Mouse (Mus musculus) ovary, postnatal 14 days (tissue): Measurements from ENCODE around the gene Esr1.

Experiments used
- DNase-seq: peaks from one replicate; pipeline ENCODE4 v3.0.0; 2022; ENCODE audit warnings: low spot score

The Esr1 gene

GRCm38 (mm10) chr10:4841039-4841438 lies 229.6 kb downstream of the Esr1 start:
- no peak for DNase-seq

- no peak for DNase-seq
Measured at GRCm38 (mm10) chr10:4847523-4847922, 236.1 kb downstream of the Esr1 start.

- DNase-seq = no peak
Measured at GRCm38 (mm10) chr10:4849881-4850280, 238.5 kb downstream of the Esr1 start.

- no peak for DNase-seq
Measured at GRCm38 (mm10) chr10:4875076-4875737, 263.8 kb downstream of the Esr1 start.

- no peak for DNase-seq
Measured at GRCm38 (mm10) chr10:4881391-4881790, 270.0 kb downstream of the Esr1 start.

GRCm38 (mm10) chr10:4885506-4885905 lies 274.1 kb downstream of the Esr1 start:
- DNase-seq = no peak

- no peak for DNase-seq
Measured at GRCm38 (mm10) chr10:4885961-4886360, 274.6 kb downstream of the Esr1 start.

- DNase-seq = no peak
Measured at GRCm38 (mm10) chr10:4893475-4893874, 282.1 kb downstream of the Esr1 start.

- DNase-seq = no peak
Measured at GRCm38 (mm10) chr10:4897789-4898188, 286.4 kb downstream of the Esr1 start.

GRCm38 (mm10) chr10:4900324-4900723 lies 288.9 kb downstream of the Esr1 start:
- no peak for DNase-seq

GRCm38 (mm10) chr10:4909271-4909670 lies 297.9 kb downstream of the Esr1 start:
- no peak for DNase-seq

GRCm38 (mm10) chr10:4910451-4910850 lies 299.1 kb downstream of the Esr1 start:
- no peak for DNase-seq

GRCm38 (mm10) chr10:4919046-4919445 lies 307.7 kb downstream of the Esr1 start:
- DNase-seq = no peak

GRCm38 (mm10) chr10:4923616-4924015 lies 312.2 kb downstream of the Esr1 start:
- no peak for DNase-seq

GRCm38 (mm10) chr10:4924391-4924790 lies 313.0 kb downstream of the Esr1 start:
- no peak for DNase-seq

- DNase-seq = no peak
Measured at GRCm38 (mm10) chr10:4943148-4943547, 331.8 kb downstream of the Esr1 start.

GRCm38 (mm10) chr10:4944725-4945124 lies 333.3 kb downstream of the Esr1 start:
- no peak for DNase-seq

- DNase-seq = no peak
Measured at GRCm38 (mm10) chr10:4965768-4966167, 354.4 kb downstream of the Esr1 start.

GRCm38 (mm10) chr10:4971156-4971555 lies 359.8 kb downstream of the Esr1 start:
- DNase-seq = no peak

- DNase-seq = no peak
Measured at GRCm38 (mm10) chr10:4971586-4971985, 360.2 kb downstream of the Esr1 start.

- DNase-seq = no peak
Measured at GRCm38 (mm10) chr10:4972026-4972425, 360.6 kb downstream of the Esr1 start.

GRCm38 (mm10) chr10:4974246-4974645 lies 362.9 kb downstream of the Esr1 start:
- DNase-seq = no peak

- no peak for DNase-seq
Measured at GRCm38 (mm10) chr10:4976557-4976956, 365.2 kb downstream of the Esr1 start.

GRCm38 (mm10) chr10:4977374-4977773 lies 366.0 kb downstream of the Esr1 start:
- DNase-seq = no peak
